Mouse (Mus musculus) ES-E14 (cell line): ENCODE results near the gene Epha1.

Experiments
- CHD2 ChIP-seq: IDR thresholded peaks from 2 replicates; pipeline ENCODE4 v1.6.1; 2014; ENCODE audit warnings: mild to moderate bottlenecking, low read depth, low read length, inconsistent platforms
- MAFK ChIP-seq: IDR thresholded peaks from 2 replicates; pipeline ENCODE4 v1.6.1; 2014; ENCODE audit warnings: mild to moderate bottlenecking, low read depth, low read length, inconsistent platforms; ENCODE audit not compliant: insufficient read depth
- ZC3H11A ChIP-seq: IDR thresholded peaks from 2 replicates; pipeline ENCODE4 v1.6.1; 2012; ENCODE audit warnings: low read depth, mild to moderate bottlenecking, inconsistent platforms, low read length, borderline replicate concordance

DNA sequence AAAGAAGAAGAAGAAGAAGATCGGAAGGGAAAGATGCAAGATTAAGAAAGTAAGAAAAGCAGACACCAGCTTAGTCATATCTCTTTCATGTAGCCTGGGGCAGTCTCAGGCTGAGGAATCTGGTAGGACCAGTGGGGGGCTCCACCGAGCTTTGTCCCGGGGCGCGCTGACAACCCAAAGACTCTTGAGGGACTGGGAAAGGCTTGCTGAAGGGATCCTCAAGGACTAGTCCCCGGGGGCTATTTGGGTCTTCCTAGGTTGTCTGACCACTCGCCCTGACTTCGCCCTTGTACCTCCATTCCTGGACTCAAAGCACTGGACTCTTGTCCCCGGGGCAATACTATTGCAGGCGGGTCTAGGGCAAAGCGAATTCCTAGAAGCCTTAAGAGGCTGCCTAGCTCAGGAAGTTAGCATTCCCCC is 24.1 kb downstream of the Epha1 start:
- no peak for TF ChIP-seq CHD2
- no peak for TF ChIP-seq ZC3H11A
- TF ChIP-seq MAFK, result no peak
